Mouse (Mus musculus) olfactory bulb, adult 2 months (tissue): ENCODE data around the gene Ston1. TPM values are rescaled to one million over a fixed set of nuclear protein-coding genes. Genes with fewer than 3 reads are reported as not detected.

Experiments used
- H3K27ac ChIP-seq: fragments of 200-500 bp; 2 replicates; pipeline ENCODE4 v1.5.1; 2012; ENCODE audit warnings: low read depth, low read length; ENCODE audit not compliant: insufficient read depth
- H3K4me1 ChIP-seq: fragments of 200-500 bp; 2 replicates; pipeline ENCODE4 v1.6.1; 2012; ENCODE audit warnings: low read length; ENCODE audit not compliant: control insufficient read depth, insufficient read depth
- H3K4me3 ChIP-seq: fragments of 200-500 bp; 2 replicates; pipeline ENCODE4 v1.5.1; 2012; ENCODE audit warnings: mild to moderate bottlenecking, low read depth, low read length, moderate library complexity; ENCODE audit not compliant: insufficient read depth
- CTCF ChIP-seq: fragments of 200-500 bp; IDR thresholded peaks from 2 replicates; pipeline ENCODE4 v1.5.1; 2012; ENCODE audit warnings: low read depth, mild to moderate bottlenecking, low read length, moderate library complexity; ENCODE audit not compliant: insufficient read depth
- POLR2A ChIP-seq: fragments of 200-500 bp; IDR thresholded peaks from 2 replicates; pipeline ENCODE4 v1.6.1; 2012; ENCODE audit warnings: mild to moderate bottlenecking, low read depth, low read length, moderate library complexity; ENCODE audit not compliant: insufficient read depth
- WGBS: fragments of 180-500 bp; shearing (Covaris S2); methylation state at CpG from one replicate; pipeline ENCODE4 v1.1.7; 2018; 5-methylcytosine and 5-hydroxymethylcytosine counted together
- polyA plus RNA-seq: library from polyadenylated mRNA; stranded (reverse); fragments of >200 nt; gene quantifications from 2 replicates; pipeline ENCODE4 v1.2.4, GENCODE M21; 2012; ENCODE audit warnings: low replicate concordance; ENCODE audit not compliant: missing spikeins, insufficient read depth, insufficient read length

Ston1 gene
- polyA plus RNA-seq, 1 experiment: not detected

- no peak overlapping the region for H3K4me3 ChIP-seq
- H3K27ac ChIP-seq: no peak overlapping the region
- peaks cover 14% of the 10 kb centered on the region for H3K4me1 ChIP-seq
- WGBS: 55% methylated on average over 13 of the region's 13 CpGs
- TF ChIP-seq POLR2A: no peak
- TF ChIP-seq CTCF: no peak
These were observed 41.3 kb upstream of the Ston1 start for GRCm38 (mm10) chr17:88556176-88556575.

DNA sequence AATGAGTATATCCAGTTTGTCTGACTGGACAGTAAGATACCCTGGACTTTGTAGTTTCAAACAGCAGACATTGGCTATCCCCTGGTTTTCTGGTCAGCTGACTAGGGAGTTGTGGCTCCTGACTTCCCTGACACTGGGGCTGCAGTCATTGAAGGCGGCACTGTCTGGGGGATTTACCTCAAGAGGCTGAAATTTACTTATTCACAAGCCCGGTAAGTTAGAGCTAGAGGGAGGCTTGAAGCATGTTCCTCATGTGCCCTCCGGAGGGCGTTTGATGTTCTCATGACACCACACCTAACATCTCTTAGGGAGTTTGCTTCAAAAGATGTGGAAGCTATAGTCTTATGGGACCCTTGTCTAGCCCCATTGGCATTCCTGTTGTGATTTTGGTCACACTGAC lies 40.8 kb upstream of the Ston1 start:
- WGBS: 85% methylated on average over 4 of the region's 4 CpGs
- TF ChIP-seq CTCF (no peak), POLR2A (no peak)
- H3K4me1 ChIP-seq: peaks cover 13% of the 10 kb centered on the region
- H3K27ac ChIP-seq: no peak overlapping the region
- no peak overlapping the region for H3K4me3 ChIP-seq

GRCm38 (mm10) chr17:88558168-88558842 lies 39.2 kb upstream of the Ston1 start:
- no peak overlapping the region for H3K27ac ChIP-seq
- H3K4me1 ChIP-seq: peaks cover 3% of the 10 kb centered on the region; the same call in 1 of the 2 replicates
- 33% methylated on average over 13 of the region's 13 CpGs for WGBS
- no peak for TF ChIP-seq POLR2A
- TF ChIP-seq CTCF: no peak
- H3K4me3 ChIP-seq: no peak overlapping the region

DNA sequence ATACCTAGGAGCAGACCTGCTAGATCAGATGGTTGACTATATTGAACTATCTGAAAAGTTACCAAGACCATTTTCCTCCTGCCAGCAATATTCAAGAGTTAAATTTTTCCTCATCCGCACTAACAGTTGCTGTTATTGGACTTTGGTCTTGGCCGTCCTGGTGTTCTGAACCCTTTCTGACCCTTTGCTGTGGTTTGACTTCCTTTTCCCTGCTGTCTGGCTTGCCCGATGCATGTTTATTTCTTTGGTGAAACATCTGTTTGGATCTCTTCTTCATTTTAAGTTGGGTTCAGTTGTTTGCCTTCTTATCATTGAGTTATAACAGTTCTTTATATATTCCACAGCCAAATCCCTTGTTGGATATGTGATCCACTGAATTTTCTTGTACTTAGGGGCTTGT lies 33.9 kb upstream of the Ston1 start:
- H3K4me1 ChIP-seq: no peaks in the 10 kb centered on the region
- no peak overlapping the region for H3K27ac ChIP-seq
- no peak overlapping the region for H3K4me3 ChIP-seq
- no peak for TF ChIP-seq POLR2A
- no peak for TF ChIP-seq CTCF
- 78% methylated on average over 3 of the region's 3 CpGs for WGBS

DNA sequence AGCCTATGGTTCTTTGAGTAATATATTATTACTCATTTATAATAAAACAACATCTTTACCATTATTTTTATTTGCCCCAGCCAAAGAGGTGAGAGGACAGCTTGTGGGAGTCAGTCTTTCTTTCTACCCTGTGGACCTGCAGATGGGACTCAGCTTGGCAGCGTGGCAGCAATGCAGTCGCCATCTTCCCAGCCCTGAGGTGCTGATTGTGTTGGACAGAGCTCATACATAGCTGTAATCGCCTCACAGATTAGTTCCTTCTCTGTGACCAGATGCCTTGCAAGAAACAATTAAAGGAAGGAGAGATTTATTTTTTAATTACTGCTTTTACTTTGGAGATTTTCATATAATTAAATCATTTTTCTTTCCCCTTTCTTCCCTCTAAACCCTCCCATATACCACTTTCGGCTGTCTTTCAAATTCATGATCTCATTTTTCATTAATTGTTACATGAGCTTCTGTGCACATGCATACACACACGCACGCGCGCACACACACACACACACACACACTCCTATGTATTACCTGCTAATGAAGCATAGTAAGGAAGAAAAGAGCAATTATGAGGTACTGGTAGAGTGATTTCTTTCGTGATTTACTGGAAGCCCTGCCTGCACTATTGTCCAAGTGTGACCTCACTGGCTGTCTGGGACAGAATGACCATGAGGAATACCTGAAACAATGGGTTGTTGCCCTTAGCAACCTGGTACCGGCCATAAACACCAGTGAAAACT lies 27.5 kb upstream of the Ston1 start:
- TF ChIP-seq CTCF (no peak), POLR2A (no peak)
- H3K4me3 ChIP-seq: no peak overlapping the region
- 72% methylated on average over 10 of the region's 10 CpGs for WGBS
- H3K4me1 ChIP-seq: no peaks in the 10 kb centered on the region
- H3K27ac ChIP-seq: no peak overlapping the region

DNA sequence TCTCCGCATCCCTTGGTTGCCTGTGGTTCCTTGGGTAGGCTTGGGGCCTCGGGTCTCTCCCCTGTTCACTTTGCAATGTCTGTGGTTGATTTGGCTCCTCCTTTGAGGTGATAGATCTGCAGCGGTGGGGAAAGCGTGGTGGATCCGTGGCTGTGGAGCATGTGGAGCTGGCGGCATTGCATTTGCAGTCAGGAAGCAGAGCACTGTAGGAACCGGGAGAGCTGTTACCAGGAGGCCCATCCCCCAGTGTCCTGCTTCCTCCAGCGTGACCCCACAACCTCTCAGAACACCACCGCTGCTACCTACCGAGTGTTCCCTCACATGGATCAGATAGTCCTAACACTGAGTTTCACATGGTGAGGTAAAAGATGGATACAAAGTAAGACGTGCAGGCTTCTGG lies 26.7 kb upstream of the Ston1 start:
- no peak for TF ChIP-seq CTCF
- H3K27ac ChIP-seq: no peak overlapping the region
- H3K4me1 ChIP-seq: no peaks in the 10 kb centered on the region
- 89% methylated on average over 11 of the region's 11 CpGs for WGBS
- H3K4me3 ChIP-seq: no peak overlapping the region

- no peaks in the 10 kb centered on the region for H3K4me1 ChIP-seq
- TF ChIP-seq CTCF: no peak
- TF ChIP-seq POLR2A: no peak
- 77% methylated on average over 5 of the region's 5 CpGs for WGBS
- H3K27ac ChIP-seq: no peak overlapping the region
- no peak overlapping the region for H3K4me3 ChIP-seq
These were observed 22.7 kb upstream of the Ston1 start for GRCm38 (mm10) chr17:88574811-88575210.

GRCm38 (mm10) chr17:88578522-88579242 lies 18.8 kb upstream of the Ston1 start:
- H3K27ac ChIP-seq: no peak overlapping the region
- TF ChIP-seq POLR2A: no peak
- TF ChIP-seq CTCF: no peak
- 86% methylated on average over 20 of the region's 20 CpGs for WGBS
- H3K4me1 ChIP-seq: no peaks in the 10 kb centered on the region
- H3K4me3 ChIP-seq: no peak overlapping the region

- TF ChIP-seq POLR2A (no peak), CTCF (no peak)
- H3K27ac ChIP-seq: no peak overlapping the region
- no peak overlapping the region for H3K4me3 ChIP-seq
- no peaks in the 10 kb centered on the region for H3K4me1 ChIP-seq
- 86% methylated on average over 6 of the region's 6 CpGs for WGBS
These were observed 16.9 kb upstream of the Ston1 start for GRCm38 (mm10) chr17:88580556-88580955.
